Mouse (Mus musculus): Measurements from ENCODE around the gene Rec8.

DNA sequence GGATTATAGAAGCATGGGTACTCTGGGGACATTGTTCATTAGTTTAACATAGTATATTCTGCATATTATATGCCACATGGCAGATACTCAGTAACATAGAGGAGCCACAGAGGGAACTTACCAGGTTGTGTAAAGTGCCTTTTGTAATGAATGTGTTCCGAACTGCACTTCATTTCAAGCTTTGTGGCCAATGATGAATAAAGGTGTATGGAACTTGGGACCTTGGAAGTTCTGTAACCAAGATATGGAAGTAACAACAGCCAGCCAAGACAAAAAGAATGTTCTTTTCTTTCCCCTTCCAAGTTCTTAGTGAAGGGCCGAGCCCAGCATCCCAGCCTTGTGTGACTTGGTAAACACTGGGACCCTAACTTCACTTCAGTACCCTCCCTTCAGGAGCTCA is 32.0 kb downstream of the Rec8 start, which contains the start of gene Tssk4:
- TF ChIP-seq EP300 (IDR thresholded peaks at IDR 0.05; ENCODE audit: low read length) (no peak), POLR2A (IDR thresholded peaks at IDR 0.05; ENCODE audit: low read depth, low read length) (no peak), MAX (IDR thresholded peaks at IDR 0.05; ENCODE audit: low read length) (no peak), HCFC1 (IDR thresholded peaks at IDR 0.05; ENCODE audit: low read depth, low read length) (no peak), SMC3 (IDR thresholded peaks at IDR 0.05; ENCODE audit: low read depth, low read length) (no peak), CHD2 (IDR thresholded peaks at IDR 0.05; ENCODE audit: low read length) (no peak), ZNF384 (IDR thresholded peaks at IDR 0.05; ENCODE audit: low read depth, low read length) (no peak), ETS1 (conservative IDR thresholded peaks at IDR 0.05; ENCODE audit: low read depth, low read length) (no peak), RCOR1 (conservative IDR thresholded peaks at IDR 0.05; ENCODE audit: low read depth, low read length) (no peak), CTCF (conservative IDR thresholded peaks at IDR 0.05 in 1 of 2, IDR thresholded peaks at IDR 0.05 in 1 of 2; ENCODE audit: low read depth in 2 of 2, low read length in 2 of 2) (no peak), ZMIZ1 (IDR thresholded peaks at IDR 0.05; ENCODE audit: low read depth, low read length) (no peak), USF2 (conservative IDR thresholded peaks at IDR 0.05; ENCODE audit: low read depth, low read length) (no peak)

All from CH12.LX (cell line).